Comparison of ENCODE assay signal across 10 mouse cellular contexts in the genomic region with DNA sequence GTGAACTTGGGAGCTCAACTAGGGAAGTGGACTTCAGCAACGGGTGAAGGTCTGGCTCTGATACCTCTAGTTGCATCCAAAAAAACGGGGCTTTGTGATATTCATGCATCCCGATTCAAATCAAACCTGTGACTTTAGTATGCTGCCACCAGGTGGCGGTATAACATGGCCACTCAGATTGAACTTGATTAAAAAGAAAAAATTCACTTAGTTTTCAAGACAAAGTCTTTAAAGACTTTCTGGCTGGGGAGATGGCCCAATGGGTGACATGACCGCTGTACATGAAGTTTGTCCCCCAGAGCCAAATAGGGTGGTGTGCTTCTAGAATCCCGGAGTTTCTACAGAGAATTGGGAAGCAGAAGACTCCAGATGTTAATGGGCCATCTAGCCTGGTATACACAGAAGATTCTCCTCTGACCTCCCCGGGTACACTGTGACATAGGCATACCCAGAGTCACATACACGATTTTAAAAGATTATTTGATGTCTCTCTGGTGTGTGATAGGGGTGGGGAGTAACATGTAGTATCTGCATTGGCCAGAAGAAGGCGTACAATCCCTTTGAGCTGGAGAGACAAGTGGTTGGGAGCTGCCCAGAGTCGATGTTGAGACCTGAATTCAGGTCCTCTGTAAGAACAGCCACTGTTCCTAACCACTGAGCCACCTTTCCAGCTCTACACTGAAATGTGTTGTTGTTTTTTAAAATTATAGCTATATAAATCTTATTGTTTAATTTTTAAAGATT. TPM values are rescaled to one million over a fixed set of nuclear protein-coding genes. Genes with fewer than 3 reads are reported as not detected.
DNase-seq lines count a peak whose midpoint lies in the region; ATAC-seq and TF ChIP-seq lines count a peak whose summit lies in the region.
"Had no signal": no experiment of that assay in that cellular context is flagged by ENCODE, and none has a peak within 500 bp of the region (broad histone marks: within the 10 kb centered on the region; RNA-seq: fewer than 3 reads in every experiment).

No protein-coding gene starts in this region.

- peak; percentile 38 for DNase-seq in gastrocnemius, adult 18-20 months (ENCODE audit: low spot score)
- DNase-seq in gastrocnemius, postnatal 25 days: no peak
- peak; percentile 52 for DNase-seq in neural tube, embryonic 10.5 days (ENCODE audit: extremely low spot score, low spot score)
- DNase-seq in adrenal gland, postnatal 25 days: peak; percentile 58
- DNase-seq in fibroblast of lung, adult 2 months (ENCODE audit: low read depth): peak; percentile 37
- peak; percentile 79 for DNase-seq in lung, postnatal 0 days (ENCODE audit: low spot score)
- DNase-seq in thymus, postnatal 14 days: peak; percentile 59

- H3K27me3 ChIP-seq in neural tube, embryonic 15.5 days (replicated peaks): no peaks in the 10 kb centered on the region
- no peaks in the 10 kb centered on the region for H3K27me3 ChIP-seq in lung, postnatal 0 days (replicated peaks; ENCODE audit: insufficient read depth, low read length)
- H3K27me3 ChIP-seq: embryonic facial prominence, embryonic 13.5 days; limb, embryonic 15.5 days had no signal

- H3K4me2 ChIP-seq in neural tube, embryonic 15.5 days: no peak overlapping the region
- no peak overlapping the region for H3K4me2 ChIP-seq in lung, postnatal 0 days (replicated peaks; ENCODE audit: low read depth, low read length)
- H3K4me2 ChIP-seq: embryonic facial prominence, embryonic 13.5 days; limb, embryonic 15.5 days had no signal

- WGBS in neural tube, embryonic 15.5 days: 48% methylated on average over 10 of the region's 10 CpGs
- 36% methylated on average over 10 of the region's 10 CpGs for WGBS in lung, postnatal 0 days

- H3K9ac ChIP-seq in neural tube, embryonic 15.5 days (replicated peaks): no peak overlapping the region
- no peak overlapping the region for H3K9ac ChIP-seq in lung, postnatal 0 days (replicated peaks; ENCODE audit: low read depth)
- H3K9ac ChIP-seq: embryonic facial prominence, embryonic 13.5 days; limb, embryonic 15.5 days had no signal

- H3K27ac ChIP-seq in neural tube, embryonic 15.5 days (replicated peaks): no peak overlapping the region
- no peak overlapping the region for H3K27ac ChIP-seq in lung, postnatal 0 days (ENCODE audit: low read length)
- H3K27ac ChIP-seq: embryonic facial prominence, embryonic 13.5 days; limb, embryonic 15.5 days had no signal

- ATAC-seq in neural tube, embryonic 15.5 days (ENCODE audit: low FRiP score): no peak
- no peak; the same call in 1 of the 2 replicates for ATAC-seq in lung, postnatal 0 days

- H3K36me3 ChIP-seq in neural tube, embryonic 15.5 days: no peaks in the 10 kb centered on the region
- no peaks in the 10 kb centered on the region for H3K36me3 ChIP-seq in lung, postnatal 0 days (ENCODE audit: insufficient read depth, low read length)
- H3K36me3 ChIP-seq: embryonic facial prominence, embryonic 13.5 days; limb, embryonic 15.5 days had no signal

- TF ChIP-seq EP300 in lung, postnatal 0 days (IDR thresholded peaks at IDR 0.05): no peak

- no peaks in the 10 kb centered on the region for H3K9me3 ChIP-seq in neural tube, embryonic 15.5 days (replicated peaks)
- no peaks in the 10 kb centered on the region for H3K9me3 ChIP-seq in lung, postnatal 0 days (ENCODE audit: low read length)
- H3K9me3 ChIP-seq: embryonic facial prominence, embryonic 13.5 days; limb, embryonic 15.5 days had no signal

- peak; percentile 86 for TF ChIP-seq CTCF in lung, postnatal 0 days (IDR thresholded peaks at IDR 0.05)

- H3K4me1 ChIP-seq in neural tube, embryonic 15.5 days: peaks cover 3% of the 10 kb centered on the region
- 0 out of 2 replicates have a peak, but pooled peaks cover 5% of the 10 kb centered on the region for H3K4me1 ChIP-seq in lung, postnatal 0 days (ENCODE audit: insufficient read depth, low read depth, low read length)

- no peak overlapping the region for H3K4me3 ChIP-seq in neural tube, embryonic 15.5 days (replicated peaks)
- no peak overlapping the region for H3K4me3 ChIP-seq in lung, postnatal 0 days (ENCODE audit: low read depth, low read length)
- H3K4me3 ChIP-seq: embryonic facial prominence, embryonic 13.5 days; limb, embryonic 15.5 days had no signal

RNA-seq across cellular contexts. Expression of a gene that starts 25.6 kb away (rescaled TPM):
- 1 to 10 TPM; 3.9 to 5.6 TPM for total RNA-seq in gastrocnemius, adult 18-20 months (2021)
- 1 to 10 TPM; 3.2 to 5.0 TPM for total RNA-seq in gastrocnemius, postnatal 25 days (2021)
- polyA plus RNA-seq in neural tube, embryonic 15.5 days (2015; fragmentation: Nextera tagmentation; extraction: Ambion mirVana): 2.4 and 7.9 TPM in 2 replicates
- total RNA-seq in adrenal gland, postnatal 25 days (2021): 42.4 and 43.3 TPM in 2 replicates
- polyA plus RNA-seq in lung, postnatal 0 days (2015; fragmentation: Nextera tagmentation; extraction: Ambion mirVana): 23.5 and 24.4 TPM in 2 replicates

RNA-seq across cellular contexts. Expression of a gene that starts 59.8 kb away (rescaled TPM):
- 10 to 100 TPM; 14.7 to 17.0 TPM for total RNA-seq in gastrocnemius, adult 18-20 months (2021)
- total RNA-seq in gastrocnemius, postnatal 25 days (2021): 10 to 100 TPM; 10.6 to 15.4 TPM
- 78.0 and 91.9 TPM in 2 replicates for polyA plus RNA-seq in neural tube, embryonic 15.5 days (2015; fragmentation: Nextera tagmentation; extraction: Ambion mirVana)
- 39.2 and 40.0 TPM in 2 replicates for total RNA-seq in adrenal gland, postnatal 25 days (2021)
- 32.5 and 33.1 TPM in 2 replicates for polyA plus RNA-seq in lung, postnatal 0 days (2015; fragmentation: Nextera tagmentation; extraction: Ambion mirVana)
